Mouse (Mus musculus) erythroblast, embryonic 14.5 days (primary cell): ENCODE results near the gene Gdpd5.

Experiments used
- GATA1 ChIP-seq: IDR thresholded peaks from 2 replicates; pipeline ENCODE4 v1.6.1; 2012; ENCODE audit warnings: low read length, inconsistent platforms, mixed read lengths
- TAL1 ChIP-seq: IDR thresholded peaks from 3 replicates; pipeline ENCODE4 v1.6.1; 2012; ENCODE audit warnings: low read length, inconsistent platforms, mixed read lengths

- no peak for TF ChIP-seq TAL1
- TF ChIP-seq GATA1 = no peak
These were observed 103.5 kb downstream of the Gdpd5 start for GRCm38 (mm10) chr7:99484679-99485078.
